In the genomic region with DNA sequence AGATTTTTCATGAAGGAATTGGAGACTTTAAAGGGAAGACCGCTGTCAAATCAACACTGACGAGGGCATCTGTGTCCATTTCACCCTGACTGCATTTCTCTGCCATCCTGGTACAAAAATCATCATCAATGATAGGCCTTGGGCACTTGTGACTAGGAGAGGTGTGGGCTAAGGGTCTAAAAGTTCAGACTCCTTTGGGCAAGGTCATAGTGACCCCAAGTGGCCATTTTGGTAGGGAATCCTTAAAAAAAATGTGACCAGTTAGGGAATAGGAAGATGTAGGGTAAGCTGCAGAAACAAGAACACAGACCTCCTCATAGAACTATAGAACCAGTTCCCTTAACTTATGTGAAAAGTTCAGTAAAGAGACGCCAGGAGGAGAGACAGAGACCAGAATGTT, we compare ENCODE assay signal across 8 mouse cellular contexts.
DNase-seq lines count a peak whose midpoint lies in the region; ATAC-seq lines count a peak whose summit lies in the region.
"Had no signal": no experiment of that assay in that cellular context is flagged by ENCODE, and none has a peak within 500 bp of the region (broad histone marks: within the 10 kb centered on the region; RNA-seq: fewer than 3 reads in every experiment).

No protein-coding gene starts in this region.

- intact Hi-C loops in left cerebral cortex, postnatal 4 days (cut with DNase I): loop anchor here (10.0 kb wide), 1 partner anchor 484 kb away; no protein-coding TSS in a partner anchor

- ATAC-seq in megakaryocyte, adult 5-6 weeks (ENCODE audit: poor library complexity, severe bottlenecking): peak; percentile 39; the same call in 1 of the 2 replicates
- no peak for ATAC-seq in megakaryocyte-erythroid progenitor cell, adult 5-6 weeks (replicated peaks; ENCODE audit: low FRiP score, low TSS enrichment, poor library complexity, severe bottlenecking)

- DNase-seq in left cerebral cortex, postnatal 4 days: peak; percentile 21
- no peak for DNase-seq in left cerebral cortex, adult 18-20 months (ENCODE audit: low spot score in 2 of 2)
- peak; percentile 61 for DNase-seq in NIH3T3 (ENCODE audit: low read depth)
- peak; percentile 24 for DNase-seq in cerebellum, adult 8-10 months
- no peak for DNase-seq in urinary bladder, adult 18-20 months (ENCODE audit: low spot score in 2 of 2)
- DNase-seq: lung, postnatal 36 days had no signal

Comparison
In these comparisons a context has a peak if more than half of its experiments do, and no peak if none do; other contexts are left out.
1. DNase-seq: peak in left cerebral cortex, postnatal 4 days (single experiment), NIH3T3 (single experiment) and cerebellum, adult 8-10 months (single experiment); none in left cerebral cortex, adult 18-20 months (0 of 2) and urinary bladder, adult 18-20 months (0 of 2).